Mouse (Mus musculus) heart, embryonic 16.5 days (tissue): ENCODE results near the gene Tspear. TPM values are rescaled to one million over a fixed set of nuclear protein-coding genes. Genes with fewer than 3 reads are reported as not detected.

ENCODE experiments used
- ATAC-seq: fragments of 200-750 bp; cut with Nextera tagmentation; replicated peaks from 2 replicates; pipeline ENCODE4 v1.8.0; 2017; ENCODE audit warnings: moderate number of reproducible peaks; ENCODE audit not compliant: insufficient read depth, low FRiP score; ENCODE audit errors: extremely low read depth
- H3K27ac ChIP-seq: fragments of 300-500 bp; sonication (generic); 2 replicates; pipeline ENCODE4 v1.5.1; 2014; ENCODE audit warnings: mild to moderate bottlenecking, low read length, control low read depth, moderate library complexity
- H3K27me3 ChIP-seq: fragments of 300-500 bp; sonication (generic); 2 replicates; pipeline ENCODE4 v1.6.1; 2014; ENCODE audit warnings: low read length, mixed read lengths; ENCODE audit not compliant: control insufficient read depth, insufficient read depth
- H3K36me3 ChIP-seq: fragments of 300-500 bp; sonication (generic); 2 replicates; pipeline ENCODE4 v1.6.1; 2014; ENCODE audit not compliant: control insufficient read depth, insufficient read depth
- H3K4me1 ChIP-seq: fragments of 300-500 bp; sonication (generic); 2 replicates; pipeline ENCODE4 v1.6.1; 2014; ENCODE audit warnings: low read length, mixed read lengths; ENCODE audit not compliant: control insufficient read depth, insufficient read depth
- H3K4me2 ChIP-seq: fragments of 300-500 bp; sonication (generic); 2 replicates; pipeline ENCODE4 v1.6.1; 2014; ENCODE audit warnings: low read depth, mild to moderate bottlenecking, control low read depth, low read length
- H3K4me3 ChIP-seq: fragments of 300-500 bp; sonication (generic); 2 replicates; pipeline ENCODE4 v1.5.1; 2014; ENCODE audit warnings: mild to moderate bottlenecking, control low read depth, low read length
- H3K9ac ChIP-seq: fragments of 300-500 bp; sonication (generic); 2 replicates; pipeline ENCODE4 v1.6.1; 2014; ENCODE audit warnings: low read length, control low read depth
- H3K9me3 ChIP-seq: fragments of 300-500 bp; sonication (generic); replicated peaks from 2 replicates; pipeline ENCODE4 v1.6.1; 2016; ENCODE audit warnings: low read length; ENCODE audit not compliant: control insufficient read depth
- WGBS: fragments of 180-500 bp; shearing (Covaris S2); extraction: QIAGEN DNeasy Blood & Tissue Kit; methylation state at CpG from one replicate; pipeline ENCODE4 v1.1.7; 2014; 5-methylcytosine and 5-hydroxymethylcytosine counted together
- polyA plus RNA-seq: library from polyadenylated mRNA; unstranded; fragments of >200 nt; fragmentation: Nextera tagmentation; extraction: Ambion mirVana; gene quantifications from 2 replicates; pipeline ENCODE4 v1.2.1, GENCODE M21; 2015

The Tspear gene
- polyA plus RNA-seq, 1 experiment from 2014 or later: 0.28 TPM

- H3K36me3 ChIP-seq: no peaks in the 10 kb centered on the region
- 31% methylated on average over 43 of the region's 43 CpGs for WGBS
- H3K9ac ChIP-seq: no peak overlapping the region
- no peak overlapping the region for H3K27ac ChIP-seq
- no peak for ATAC-seq
- H3K4me1 ChIP-seq: no peaks in the 10 kb centered on the region
- H3K9me3 ChIP-seq: peaks cover 3% of the 10 kb centered on the region
- peak overlapping the region; percentile 23; the same call in 1 of the 2 replicates for H3K4me2 ChIP-seq
- H3K4me3 ChIP-seq: no peak overlapping the region
- peaks cover 2% of the 10 kb centered on the region for H3K27me3 ChIP-seq
These were observed 22.3 kb upstream of the Tspear start for GRCm38 (mm10) chr10:77663949-77664665.

DNA sequence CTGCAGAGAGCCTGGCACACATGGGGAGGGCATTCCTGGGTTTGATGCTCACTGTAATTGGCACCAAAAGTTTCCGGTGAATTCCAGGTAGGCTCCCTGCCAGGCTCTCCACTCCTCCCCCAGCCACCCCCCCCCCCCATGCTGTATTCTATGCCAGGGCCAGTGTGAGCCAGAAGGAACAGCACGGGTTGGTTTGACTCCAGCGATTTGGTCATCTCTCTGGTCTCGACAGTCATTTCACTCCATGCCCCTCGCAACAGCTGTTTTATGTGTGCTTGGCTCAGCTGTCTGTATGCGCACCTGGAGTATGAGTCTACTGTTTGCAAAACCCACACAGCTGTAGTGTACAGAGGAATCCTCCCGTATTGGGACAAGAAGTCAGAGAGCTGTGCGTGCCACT lies 20.0 kb upstream of the Tspear start:
- no peaks in the 10 kb centered on the region for H3K9me3 ChIP-seq
- no peak overlapping the region for H3K4me2 ChIP-seq
- H3K27ac ChIP-seq: no peak overlapping the region
- peaks cover 2% of the 10 kb centered on the region for H3K27me3 ChIP-seq
- no peaks in the 10 kb centered on the region for H3K36me3 ChIP-seq
- ATAC-seq: no peak
- no peak overlapping the region for H3K4me3 ChIP-seq
- no peak overlapping the region for H3K9ac ChIP-seq
- 69% methylated on average over 8 of the region's 8 CpGs for WGBS
- no peaks in the 10 kb centered on the region for H3K4me1 ChIP-seq

- WGBS: 66% methylated on average over 4 of the region's 4 CpGs
- no peak for ATAC-seq
- H3K4me1 ChIP-seq: no peaks in the 10 kb centered on the region
- no peak overlapping the region for H3K4me2 ChIP-seq
- H3K36me3 ChIP-seq: no peaks in the 10 kb centered on the region
- peaks cover 2% of the 10 kb centered on the region for H3K27me3 ChIP-seq
- H3K27ac ChIP-seq: no peak overlapping the region
- H3K9me3 ChIP-seq: no peaks in the 10 kb centered on the region
- no peak overlapping the region for H3K9ac ChIP-seq
- no peak overlapping the region for H3K4me3 ChIP-seq
These were observed 19.0 kb upstream of the Tspear start for GRCm38 (mm10) chr10:77667402-77667801.

DNA sequence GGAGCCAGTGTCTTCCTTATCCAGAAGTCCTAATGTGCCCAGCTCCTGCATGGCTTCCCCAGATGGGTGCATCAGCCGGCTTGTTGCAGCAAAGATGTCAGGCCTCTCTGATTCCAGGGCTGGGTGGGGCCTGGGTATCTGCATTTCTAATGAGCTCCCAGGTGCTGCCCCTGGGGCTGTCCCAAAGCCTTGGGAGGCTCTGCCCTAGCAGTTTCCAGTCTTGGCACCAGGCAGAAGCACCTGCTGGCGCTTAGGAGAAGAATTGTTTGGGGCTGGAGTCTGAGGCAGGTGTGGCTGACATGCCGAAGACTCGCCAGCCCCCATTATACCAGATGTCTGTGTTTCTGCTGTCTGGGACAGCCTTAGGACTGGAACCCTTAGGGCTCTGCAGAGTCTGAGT lies 15.7 kb upstream of the Tspear start:
- 74% methylated on average over 4 of the region's 4 CpGs for WGBS
- Histone ChIP-seq H3K9me3 (no peaks in the 10 kb centered on the region), H3K4me2 (no peak overlapping the region), H3K27ac (no peak overlapping the region), H3K36me3 (no peaks in the 10 kb centered on the region), H3K4me3 (no peak overlapping the region), H3K4me1 (no peaks in the 10 kb centered on the region), H3K9ac (no peak overlapping the region), H3K27me3 (peaks cover 9% of the 10 kb centered on the region)
- no peak for ATAC-seq

DNA sequence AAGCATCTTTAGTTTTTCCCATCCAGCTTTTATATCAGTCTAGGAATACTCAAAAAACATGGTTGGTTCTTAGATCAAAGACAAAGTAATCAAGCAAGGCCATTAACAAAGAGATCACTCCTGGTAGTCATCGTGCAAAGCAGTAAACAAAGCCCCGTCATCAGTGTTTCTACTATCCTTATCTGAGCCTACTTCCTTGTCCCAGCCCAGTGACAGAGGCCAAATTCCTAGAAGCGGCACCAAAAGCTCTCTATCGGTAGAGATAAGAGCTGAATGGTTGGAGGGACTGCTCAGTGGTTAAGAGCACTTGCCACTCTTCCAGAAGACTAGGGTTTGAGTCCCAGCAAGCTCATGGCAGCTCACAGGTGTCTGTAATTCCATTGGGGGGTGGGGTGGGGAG lies 14.8 kb upstream of the Tspear start:
- peaks cover 16% of the 10 kb centered on the region for H3K27me3 ChIP-seq
- H3K27ac ChIP-seq: no peak overlapping the region
- H3K4me3 ChIP-seq: no peak overlapping the region
- H3K4me1 ChIP-seq: no peaks in the 10 kb centered on the region
- WGBS: 11% methylated on average over 4 of the region's 4 CpGs
- no peak for ATAC-seq
- no peaks in the 10 kb centered on the region for H3K36me3 ChIP-seq
- no peak overlapping the region for H3K4me2 ChIP-seq
- H3K9ac ChIP-seq: no peak overlapping the region
- H3K9me3 ChIP-seq: no peaks in the 10 kb centered on the region

DNA sequence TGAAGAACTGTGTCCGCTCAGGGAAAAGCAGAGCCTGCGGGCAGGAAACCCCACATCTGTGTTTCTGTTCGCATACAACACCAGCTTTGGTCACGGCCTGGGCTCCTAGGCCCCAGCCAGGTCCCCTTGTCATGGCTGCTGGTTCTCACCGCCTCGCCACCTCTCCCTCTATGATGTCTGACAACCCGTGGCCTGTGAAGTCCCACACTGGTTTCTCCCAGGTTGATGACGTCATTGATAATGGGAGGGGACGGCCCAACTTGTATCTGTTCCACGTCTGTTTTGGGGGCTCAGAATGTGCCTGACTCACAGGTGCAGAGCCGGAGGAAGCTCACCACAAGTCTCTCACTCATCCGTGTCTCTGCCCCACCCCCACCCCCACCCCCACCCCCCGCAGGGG lies 12.6 kb upstream of the Tspear start:
- WGBS: 56% methylated on average over 13 of the region's 13 CpGs

DNA sequence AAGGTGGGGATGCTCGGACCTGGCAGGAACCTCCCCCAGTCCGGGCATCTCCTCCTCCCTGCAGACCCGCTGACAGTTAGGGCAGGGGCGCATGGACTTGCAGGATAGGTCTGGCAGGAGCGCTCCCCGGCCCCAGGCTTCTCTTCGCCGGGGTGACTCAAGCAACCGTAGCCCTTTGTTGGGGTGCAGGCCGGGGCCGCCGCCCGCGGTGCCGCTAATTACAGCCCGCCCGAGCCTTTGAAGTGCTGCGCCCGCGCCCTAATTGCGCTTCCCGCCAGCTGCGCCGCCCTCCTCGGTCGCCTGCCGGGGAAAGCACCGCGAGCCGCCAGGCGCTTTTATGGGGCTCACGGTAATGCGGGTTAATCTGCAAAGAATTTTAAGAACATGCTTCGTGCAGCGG lies 8.8 kb upstream of the Tspear start:
- Histone ChIP-seq H3K27ac (no peak overlapping the region), H3K4me3 (peak overlapping the region; percentile 36), H3K4me1 (peaks cover 2% of the 10 kb centered on the region; the same call in 1 of the 2 replicates), H3K36me3 (no peaks in the 10 kb centered on the region), H3K9ac (no peak overlapping the region), H3K9me3 (no peaks in the 10 kb centered on the region), H3K27me3 (peaks cover 40% of the 10 kb centered on the region), H3K4me2 (peak overlapping the region; percentile 53)
- ATAC-seq: no peak
- WGBS: under 1% methylated on average over 35 of the region's 35 CpGs

More for the DNA sequence above, 12.6 kb upstream of the Tspear start:
- Histone ChIP-seq H3K9me3 (no peaks in the 10 kb centered on the region), H3K9ac (no peak overlapping the region), H3K4me2 (no peak overlapping the region), H3K4me3 (no peak overlapping the region), H3K36me3 (no peaks in the 10 kb centered on the region), H3K27ac (no peak overlapping the region), H3K27me3 (peaks cover 37% of the 10 kb centered on the region), H3K4me1 (peaks cover 2% of the 10 kb centered on the region; the same call in 1 of the 2 replicates)
- no peak for ATAC-seq

DNA sequence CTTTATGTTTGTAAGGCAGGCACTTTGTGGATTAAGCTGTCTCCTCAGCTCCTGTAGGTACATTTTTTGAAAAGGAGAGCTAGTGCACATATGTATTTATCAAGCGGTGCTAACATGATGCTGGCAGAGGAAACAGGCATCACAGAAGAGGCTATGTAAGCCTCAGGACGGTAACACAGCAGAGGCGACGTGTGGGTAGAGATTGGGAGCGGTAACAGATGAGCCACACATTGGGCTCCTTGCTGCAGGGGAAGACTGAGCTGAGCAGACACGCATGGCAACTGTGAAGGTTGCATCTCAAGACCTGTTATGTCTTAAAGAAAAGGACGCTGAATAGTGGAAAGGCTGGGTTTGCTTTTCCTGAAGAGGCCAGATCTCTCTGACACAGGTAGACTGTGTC lies 3.4 kb upstream of the Tspear start:
- no peak for ATAC-seq
- no peaks in the 10 kb centered on the region for H3K9me3 ChIP-seq
- H3K4me1 ChIP-seq: peaks cover 9% of the 10 kb centered on the region
- no peak overlapping the region for H3K27ac ChIP-seq
- H3K4me2 ChIP-seq: no peak overlapping the region
- H3K9ac ChIP-seq: no peak overlapping the region
- no peak overlapping the region for H3K4me3 ChIP-seq
- H3K27me3 ChIP-seq: peaks cover 52% of the 10 kb centered on the region
- no peaks in the 10 kb centered on the region for H3K36me3 ChIP-seq
- WGBS: 70% methylated on average over 7 of the region's 7 CpGs

DNA sequence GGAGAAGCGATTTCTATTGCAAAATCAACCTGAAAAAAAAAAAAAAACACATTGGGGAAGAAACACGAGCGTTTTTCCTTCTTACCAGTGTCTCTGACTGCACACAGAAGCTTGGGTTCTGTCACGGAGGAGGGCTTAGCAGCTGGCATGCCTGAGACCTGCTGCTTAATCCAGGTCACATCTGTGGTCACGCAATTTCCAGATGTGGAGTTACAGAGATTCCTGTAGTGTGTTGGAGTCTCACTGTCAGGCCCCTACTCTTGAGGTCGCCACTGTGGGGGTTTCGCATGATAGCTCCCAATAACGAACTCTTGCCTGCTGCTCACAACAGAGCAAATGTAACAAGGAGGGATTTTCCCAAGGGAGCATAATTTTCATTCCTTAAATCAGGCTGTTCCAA lies 2.2 kb upstream of the Tspear start:
- no peak overlapping the region for H3K4me2 ChIP-seq
- 35% methylated on average over 8 of the region's 8 CpGs for WGBS
- no peak overlapping the region for H3K27ac ChIP-seq
- H3K9me3 ChIP-seq: no peaks in the 10 kb centered on the region
- no peak for ATAC-seq
- H3K4me1 ChIP-seq: peaks cover 9% of the 10 kb centered on the region
- no peak overlapping the region for H3K4me3 ChIP-seq
- peaks cover 53% of the 10 kb centered on the region for H3K27me3 ChIP-seq
- no peaks in the 10 kb centered on the region for H3K36me3 ChIP-seq
- H3K9ac ChIP-seq: no peak overlapping the region
